In the genomic region with DNA sequence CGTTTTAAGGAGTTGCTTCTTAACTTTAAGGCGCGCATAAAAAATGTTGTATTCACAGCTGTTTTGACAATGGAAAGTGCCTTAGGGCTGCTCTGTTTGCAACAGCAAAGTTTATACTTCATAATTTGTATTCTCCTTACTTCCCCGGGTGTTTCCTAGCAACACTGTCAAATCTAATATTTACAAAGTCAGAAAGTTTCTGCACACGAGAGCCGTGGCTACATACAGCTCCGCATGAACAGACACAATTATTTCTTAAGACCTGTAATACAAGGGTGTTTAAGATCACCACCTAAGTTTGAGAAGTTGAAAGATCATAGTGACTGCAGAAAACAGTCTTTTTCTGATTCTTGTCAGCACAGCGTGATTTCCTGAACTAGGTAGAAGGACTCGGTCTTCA, we compare ENCODE assay signal across 8 mouse cellular contexts. TPM values are rescaled to one million over a fixed set of nuclear protein-coding genes. Genes with fewer than 3 reads are reported as not detected.
DNase-seq lines count a peak whose midpoint lies in the region; ATAC-seq lines count a peak whose summit lies in the region.

No protein-coding gene starts in this region.

- peak overlapping the region; percentile 68 for H3K4me2 ChIP-seq in liver, embryonic 11.5 days
- peak overlapping the region; percentile 81 for H3K4me2 ChIP-seq in embryonic facial prominence, embryonic 14.5 days (ENCODE audit: low read depth, low read length)
- H3K4me2 ChIP-seq in limb, embryonic 12.5 days, result peak overlapping the region; percentile 71
- H3K4me2 ChIP-seq in neural tube, embryonic 14.5 days (ENCODE audit: low read depth, low read length), result peak overlapping the region; percentile 56

- no peaks in the 10 kb centered on the region for H3K27me3 ChIP-seq in liver, embryonic 11.5 days (replicated peaks; ENCODE audit: control insufficient read depth, insufficient read depth, low read length)
- H3K27me3 ChIP-seq in embryonic facial prominence, embryonic 14.5 days (replicated peaks; ENCODE audit: control insufficient read depth, insufficient read depth, low read length), result no peaks in the 10 kb centered on the region
- H3K27me3 ChIP-seq in limb, embryonic 12.5 days, result no peaks in the 10 kb centered on the region
- H3K27me3 ChIP-seq in neural tube, embryonic 14.5 days (ENCODE audit: control insufficient read depth, insufficient read depth, low read length), result no peaks in the 10 kb centered on the region

- no peak overlapping the region for H3K27ac ChIP-seq in liver, embryonic 11.5 days (ENCODE audit: low read depth, low read length)
- 0 out of 2 replicates have a peak overlapping the region, but pooled peaks have one; percentile 24 for H3K27ac ChIP-seq in embryonic facial prominence, embryonic 14.5 days (replicated peaks; ENCODE audit: low read depth, low read length)
- H3K27ac ChIP-seq in limb, embryonic 12.5 days, result 0 out of 2 replicates have a peak overlapping the region, but pooled peaks have one; percentile 59
- no peak overlapping the region for H3K27ac ChIP-seq in neural tube, embryonic 14.5 days (ENCODE audit: low read depth, low read length)

- H3K36me3 ChIP-seq in liver, embryonic 11.5 days (ENCODE audit: control insufficient read depth, insufficient read depth, low read length), result no peaks in the 10 kb centered on the region
- H3K36me3 ChIP-seq in embryonic facial prominence, embryonic 14.5 days (ENCODE audit: control insufficient read depth, insufficient read depth, low read length), result no peaks in the 10 kb centered on the region
- no peaks in the 10 kb centered on the region for H3K36me3 ChIP-seq in limb, embryonic 12.5 days
- no peaks in the 10 kb centered on the region for H3K36me3 ChIP-seq in neural tube, embryonic 14.5 days (ENCODE audit: control insufficient read depth, insufficient read depth, low read length)

- ATAC-seq in liver, embryonic 11.5 days (replicated peaks; ENCODE audit: low FRiP score), result no peak
- peak; percentile 13; the same call in 1 of the 2 replicates for ATAC-seq in embryonic facial prominence, embryonic 14.5 days (ENCODE audit: low read depth)
- no peak for ATAC-seq in limb, embryonic 12.5 days (ENCODE audit: insufficient number of reproducible peaks, insufficient read depth, low FRiP score, low TSS enrichment, low read depth)
- no peak for ATAC-seq in neural tube, embryonic 14.5 days (ENCODE audit: low read depth)

- no peaks in the 10 kb centered on the region for H3K4me1 ChIP-seq in liver, embryonic 11.5 days (replicated peaks; ENCODE audit: control insufficient read depth, insufficient read depth, low read length)
- H3K4me1 ChIP-seq in embryonic facial prominence, embryonic 14.5 days (ENCODE audit: control insufficient read depth, insufficient read depth, low read length), result 0 out of 2 replicates have a peak, but pooled peaks cover 8% of the 10 kb centered on the region
- H3K4me1 ChIP-seq in limb, embryonic 12.5 days (replicated peaks), result peaks cover 24% of the 10 kb centered on the region
- H3K4me1 ChIP-seq in neural tube, embryonic 14.5 days (ENCODE audit: control insufficient read depth, insufficient read depth, low read length), result no peaks in the 10 kb centered on the region

- 38% methylated on average over 9 of the region's 9 CpGs for WGBS in liver, embryonic 11.5 days
- 10% methylated on average over 9 of the region's 9 CpGs for WGBS in embryonic facial prominence, embryonic 14.5 days
- WGBS in limb, embryonic 12.5 days, result 23% methylated on average over 9 of the region's 9 CpGs
- WGBS in neural tube, embryonic 14.5 days, result 23% methylated on average over 9 of the region's 9 CpGs

- no peak for DNase-seq in liver, embryonic 11.5 days (ENCODE audit: low spot score)
- DNase-seq in liver, result no peak
- DNase-seq in embryonic facial prominence, embryonic 14.5 days (ENCODE audit: low spot score), result peak; percentile 54
- no peak for DNase-seq in layer of hippocampus, adult 9-10 months (ENCODE audit: low spot score)
- DNase-seq in layer of hippocampus, postnatal 25 days (ENCODE audit: extremely low spot score in 1 of 2, low spot score in 1 of 2), result no peak
- DNase-seq in T-cell, adult 2 months (ENCODE audit: low spot score), result no peak

- H3K9ac ChIP-seq in liver, embryonic 11.5 days (ENCODE audit: low read depth, low read length), result 0 out of 2 replicates have a peak overlapping the region, but pooled peaks have one; percentile 6
- peak overlapping the region; percentile 47; the same call in 1 of the 2 replicates for H3K9ac ChIP-seq in embryonic facial prominence, embryonic 14.5 days (ENCODE audit: low read depth, low read length)
- H3K9ac ChIP-seq in limb, embryonic 12.5 days (replicated peaks), result 0 out of 2 replicates have a peak overlapping the region, but pooled peaks have one; percentile 40
- no peak overlapping the region; the same call in 1 of the 2 replicates for H3K9ac ChIP-seq in neural tube, embryonic 14.5 days (replicated peaks; ENCODE audit: low read depth, low read length)

- H3K9me3 ChIP-seq in liver, embryonic 11.5 days (ENCODE audit: control insufficient read depth, low read length), result no peaks in the 10 kb centered on the region
- no peaks in the 10 kb centered on the region for H3K9me3 ChIP-seq in embryonic facial prominence, embryonic 14.5 days (ENCODE audit: control insufficient read depth, low read length)
- H3K9me3 ChIP-seq in limb, embryonic 12.5 days, result no peaks in the 10 kb centered on the region
- H3K9me3 ChIP-seq in neural tube, embryonic 14.5 days (ENCODE audit: control insufficient read depth, low read length), result no peaks in the 10 kb centered on the region

- H3K4me3 ChIP-seq in liver, embryonic 11.5 days (ENCODE audit: low read depth, low read length), result peak overlapping the region; percentile 29; the same call in 1 of the 2 replicates
- H3K4me3 ChIP-seq in embryonic facial prominence, embryonic 14.5 days (ENCODE audit: low read depth, low read length), result peak overlapping the region; percentile 39
- peak overlapping the region; percentile 36 for H3K4me3 ChIP-seq in limb, embryonic 12.5 days (replicated peaks)
- H3K4me3 ChIP-seq in neural tube, embryonic 14.5 days (ENCODE audit: low read depth, low read length), result peak overlapping the region; percentile 23; the same call in 1 of the 2 replicates

RNA-seq across cellular contexts. Expression of gene Slc7a11, which starts 0.5 kb away (rescaled TPM):
- polyA plus RNA-seq in liver, embryonic 11.5 days (2014; fragmentation: Nextera tagmentation; extraction: Ambion mirVana), result 0.51 and 0.64 TPM in 2 replicates
- polyA plus RNA-seq in embryonic facial prominence, embryonic 14.5 days (2014; fragmentation: Nextera tagmentation; extraction: Ambion mirVana), result 2.5 and 2.7 TPM in 2 replicates
- 3.5 and 4.5 TPM in 2 replicates for polyA plus RNA-seq in limb, embryonic 12.5 days (2016; fragmentation: Nextera tagmentation; extraction: Ambion mirVana)
- polyA plus RNA-seq in neural tube, embryonic 14.5 days (2014; fragmentation: Nextera tagmentation; extraction: Ambion mirVana), result 0.44 and 8.9 TPM in 2 replicates
- total RNA-seq in layer of hippocampus, postnatal 25 days (2021), result 10 to 100 TPM; 23.0 to 28.7 TPM

Comparison
In these comparisons a context has a peak if more than half of its experiments do, and no peak if none do; other contexts are left out.
1. H3K27ac ChIP-seq: peak in embryonic facial prominence, embryonic 14.5 days (single experiment) and limb, embryonic 12.5 days (single experiment); none in liver, embryonic 11.5 days (single experiment) and neural tube, embryonic 14.5 days (single experiment).
2. Peak in every context shown above with its lines, with median percentiles within 50 percentile points of each other: H3K4me2 ChIP-seq and H3K4me3 ChIP-seq.